Mouse (Mus musculus) myocyte (in vitro differentiated cells): ENCODE results near the gene Ppdpf.

Source experiments
- E2F4 ChIP-seq: IDR thresholded peaks from one replicate; pipeline ENCODE4 v1.6.1; 2011; ENCODE audit warnings: mild to moderate bottlenecking, control low read depth, moderate library complexity; ENCODE audit not compliant: insufficient read depth
- POLR2A ChIP-seq: IDR thresholded peaks from one replicate; pipeline ENCODE4 v1.6.1; 2011; ENCODE audit warnings: low read depth, mild to moderate bottlenecking, control low read depth, moderate library complexity; ENCODE audit not compliant: insufficient read length
- TCF12 ChIP-seq: IDR thresholded peaks from one replicate; pipeline ENCODE4 v1.6.1; 2011; ENCODE audit warnings: mild to moderate bottlenecking, control low read depth; ENCODE audit not compliant: poor library complexity, insufficient read depth, severe bottlenecking
- USF1 ChIP-seq: IDR thresholded peaks from one replicate; pipeline ENCODE4 v1.6.1; 2011; ENCODE audit warnings: low read depth, mild to moderate bottlenecking, control low read depth, moderate library complexity

DNA sequence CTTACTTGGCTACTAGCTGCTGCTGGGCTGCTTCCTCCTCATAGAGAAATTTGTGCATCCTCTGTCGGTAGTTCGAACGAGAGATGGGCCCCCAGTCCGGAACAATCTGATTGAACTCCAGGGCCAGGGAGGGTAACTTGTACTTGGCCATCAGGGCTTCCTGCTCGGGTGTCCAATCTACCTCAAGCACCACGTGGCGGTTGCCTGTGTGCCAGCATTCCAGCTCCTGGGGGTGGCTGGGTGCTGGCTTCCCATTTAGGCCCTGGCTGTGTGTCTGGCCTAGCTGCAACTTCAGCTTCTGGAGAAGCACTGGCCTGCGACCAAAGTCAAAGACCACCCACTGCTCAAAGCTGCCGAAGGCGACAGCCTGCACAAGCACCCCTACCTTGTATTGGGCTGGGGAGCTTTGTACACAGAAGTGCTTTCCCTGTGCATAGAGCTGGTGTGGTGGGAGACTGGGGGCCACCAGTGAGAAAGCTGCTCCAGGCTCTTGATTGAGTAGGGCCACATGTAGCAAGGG lies 51.1 kb downstream of the Ppdpf start:
- no peak for TF ChIP-seq E2F4
- TF ChIP-seq USF1 = no peak
- TF ChIP-seq TCF12 = no peak
- no peak for TF ChIP-seq POLR2A
